Mouse (Mus musculus) adrenal gland, postnatal 36 days (tissue): Measurements from ENCODE around the gene Negr1. TPM values are rescaled to one million over a fixed set of nuclear protein-coding genes. Genes with fewer than 3 reads are reported as not detected.

Experiments used
- DNase-seq, 2 experiments: peaks; one replicate each; pipeline ENCODE4 v3.0.0; 2021; ENCODE audit warnings: mixed read lengths in 1 of 2
- long read RNA-seq, 2 experiments: library from polyadenylated mRNA; stranded (forward); transcript quantifications; one replicate each; pipeline ENCODE4 v2.0.0; 2021; ENCODE audit warnings: borderline sequencing depth in 2 of 2
- total RNA-seq, 2 experiments: library from RNA; stranded (reverse); gene quantifications; 2 replicates each; pipeline ENCODE4 v1.2.3; 2021

Negr1 gene
- total RNA-seq: 1 to 10 TPM; 5.7 to 7.6 TPM
- long read RNA-seq, experiment 1, partial matches to known transcripts: 0 of 1 reads
- long read RNA-seq, experiment 1, other reads (novel, unspliced or antisense): 1 of 1 reads
- long read RNA-seq, experiment 2, partial matches to known transcripts: 0 of 1 reads
- long read RNA-seq, experiment 2, other reads (novel, unspliced or antisense): 1 of 1 reads

GRCm38 (mm10) chr3:156561524-156562423 lies at the start of gene Negr1:
Gene Negr1 (plus strand): TSS chr3:156561794.
- peak; percentile 44 to 60 for DNase-seq

GRCm38 (mm10) chr3:156526461-156526933 lies 35.1 kb upstream of the Negr1 start:
- no peak for DNase-seq

GRCm38 (mm10) chr3:156527231-156527995 lies 34.2 kb upstream of the Negr1 start:
- DNase-seq: no peak

GRCm38 (mm10) chr3:156559441-156559825 lies 2.2 kb upstream of the Negr1 start:
- DNase-seq: no peak

GRCm38 (mm10) chr3:156559826-156560471 lies 1.6 kb upstream of the Negr1 start:
- DNase-seq: no peak

GRCm38 (mm10) chr3:156560766-156561165 lies 828 bp upstream of the Negr1 start:
- peak; percentile 52 to 55 for DNase-seq

GRCm38 (mm10) chr3:156562424-156562785 lies 811 bp downstream of the Negr1 start:
- no peak for DNase-seq

GRCm38 (mm10) chr3:156562796-156563195 lies 1.2 kb downstream of the Negr1 start:
- no peak for DNase-seq

- no peak for DNase-seq
These were observed 1.8 kb downstream of the Negr1 start for GRCm38 (mm10) chr3:156563353-156563752.

GRCm38 (mm10) chr3:156573465-156573864 lies 11.9 kb downstream of the Negr1 start:
- no peak for DNase-seq

GRCm38 (mm10) chr3:156576292-156576691 lies 14.7 kb downstream of the Negr1 start:
- no peak for DNase-seq

GRCm38 (mm10) chr3:156590612-156591011 lies 29.0 kb downstream of the Negr1 start:
- no peak for DNase-seq

- no peak for DNase-seq
These were observed 29.5 kb downstream of the Negr1 start for GRCm38 (mm10) chr3:156591125-156591524.

GRCm38 (mm10) chr3:156606846-156607245 lies 45.3 kb downstream of the Negr1 start:
- no peak for DNase-seq

GRCm38 (mm10) chr3:156619921-156620320 lies 58.3 kb downstream of the Negr1 start:
- no peak for DNase-seq

GRCm38 (mm10) chr3:156628594-156628993 lies 67.0 kb downstream of the Negr1 start:
- no peak for DNase-seq

GRCm38 (mm10) chr3:156632942-156633341 lies 71.3 kb downstream of the Negr1 start:
- DNase-seq: no peak

- no peak for DNase-seq
These were observed 77.8 kb downstream of the Negr1 start for GRCm38 (mm10) chr3:156639382-156639781.

GRCm38 (mm10) chr3:156643710-156644363 lies 82.2 kb downstream of the Negr1 start:
- peak; percentile 4 to 48 for DNase-seq

- DNase-seq: no peak
These were observed 86.8 kb downstream of the Negr1 start for GRCm38 (mm10) chr3:156648378-156648777.

GRCm38 (mm10) chr3:156662553-156662952 lies 101.0 kb downstream of the Negr1 start:
- DNase-seq: no peak

GRCm38 (mm10) chr3:156672560-156672959 lies 111.0 kb downstream of the Negr1 start:
- DNase-seq: no peak
